Mouse (Mus musculus): ENCODE data around the gene Slc35a1.

- TF ChIP-seq POLR2A (IDR thresholded peaks at IDR 0.05; ENCODE audit: low read depth, low read length): no peak
- TF ChIP-seq CTCF (conservative IDR thresholded peaks at IDR 0.05; ENCODE audit: insufficient read depth, insufficient read length, low read depth, low read length): no peak
Measured at GRCm38 (mm10) chr4:34702231-34702630, 15.0 kb upstream of the Slc35a1 start.
